Mouse (Mus musculus) liver, postnatal 0 days (tissue): ENCODE data around the gene Acp1.

Experiments
- CTCF ChIP-seq: sonication (generic); IDR thresholded peaks from 2 replicates; pipeline ENCODE4 v1.5.1; 2016; ENCODE audit warnings: antibody characterized with exemption, low read depth
- EP300 ChIP-seq: IDR thresholded peaks from 2 replicates; pipeline ENCODE4 v1.6.1; 2016; ENCODE audit warnings: antibody characterized with exemption, low read depth, mild to moderate bottlenecking

- TF ChIP-seq CTCF (no peak), EP300 (no peak)
Measured at GRCm38 (mm10) chr12:30933299-30933698, 21.9 kb upstream of the Acp1 start.
